Mouse (Mus musculus): ENCODE measurements around the gene S1pr3.

Gene S1pr3

DNA sequence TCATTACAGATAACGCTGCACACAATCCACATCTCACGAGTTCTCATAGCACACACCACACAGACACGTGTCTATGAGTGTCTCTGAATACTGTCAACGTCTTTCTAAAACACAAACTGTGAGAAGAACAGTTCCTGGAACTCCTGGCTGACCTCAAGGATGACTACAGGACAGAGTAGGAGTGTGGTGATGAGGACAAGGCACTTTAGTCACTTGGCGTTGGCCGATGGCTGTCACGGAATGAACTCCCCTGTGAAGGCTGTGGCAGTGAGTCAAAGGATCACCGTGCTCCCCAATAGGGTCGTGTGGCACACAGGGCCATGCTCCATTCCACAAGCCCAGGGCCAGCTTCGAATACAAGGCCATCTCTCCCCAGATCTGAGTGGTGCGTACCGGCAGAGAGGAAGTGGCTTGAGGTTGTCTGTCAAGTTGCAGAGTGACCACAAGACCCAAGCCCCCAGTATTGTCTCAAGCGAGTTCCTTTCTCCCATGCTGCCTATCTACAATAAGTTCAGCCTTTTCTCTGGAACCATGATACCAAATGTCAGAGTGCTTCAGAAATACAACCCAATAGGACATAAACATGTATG lies 2.6 kb upstream of the S1pr3 start:
- DNase-seq (ENCODE audit: low spot score): no peak

DNA sequence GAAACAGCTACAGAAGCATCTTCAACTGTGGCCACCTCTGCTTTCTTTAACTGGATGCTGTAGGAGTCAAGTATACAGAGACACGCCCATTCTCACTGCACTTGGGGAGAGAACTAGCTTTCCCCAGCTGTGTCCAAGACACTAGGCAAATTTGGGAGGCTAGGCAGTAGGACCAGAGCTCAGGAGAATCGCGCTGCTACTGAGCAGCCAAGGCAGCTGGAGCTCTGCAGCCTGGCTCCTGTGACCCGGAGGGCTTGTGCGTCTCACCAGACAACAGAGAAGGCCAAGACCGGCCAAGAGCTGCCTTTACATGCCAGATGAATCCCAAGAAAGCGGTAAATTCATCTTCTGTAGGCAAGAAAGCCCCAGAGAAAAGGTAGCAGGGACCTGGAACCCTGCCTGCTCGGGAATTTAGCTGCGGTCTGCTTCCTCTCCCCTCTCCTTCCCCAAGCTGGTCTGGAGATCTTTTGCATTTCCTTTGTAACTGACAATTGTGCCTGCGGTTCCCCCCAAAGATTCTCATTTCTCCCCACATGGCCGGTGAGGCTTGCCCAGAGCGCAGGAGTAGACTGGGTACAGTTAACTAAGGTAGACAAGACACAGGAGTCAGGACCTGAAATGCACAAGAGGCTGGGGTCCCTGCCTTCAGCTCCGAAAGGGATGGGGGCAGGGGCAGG lies 760 bp upstream of the S1pr3 start:
- DNase-seq (ENCODE audit: low spot score): no peak

DNA sequence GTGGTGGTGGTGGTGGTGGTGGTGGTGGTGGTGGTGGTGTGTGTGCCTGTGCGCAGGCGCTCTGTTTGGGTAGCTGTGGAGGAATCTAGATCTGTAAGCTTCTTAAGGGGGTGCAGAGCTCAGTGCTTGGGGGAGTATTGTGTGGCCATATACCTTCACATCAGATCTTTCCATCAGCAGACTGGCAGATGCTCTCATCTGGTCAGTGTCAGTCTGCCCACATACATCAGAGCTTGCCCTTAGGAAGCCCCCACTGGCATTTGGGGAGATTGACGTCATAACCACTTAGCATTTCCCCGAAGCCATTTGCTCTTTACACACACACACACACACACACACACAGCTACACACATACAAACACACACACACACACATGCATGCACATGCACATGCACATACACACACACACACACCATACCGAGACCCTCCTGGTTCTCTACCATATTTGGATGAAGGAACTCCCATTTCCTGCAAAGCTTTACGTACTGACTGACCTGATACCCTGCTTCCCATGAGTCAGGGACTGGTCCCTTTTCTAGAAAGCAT lies 1.6 kb downstream of the S1pr3 start:
- no peak for DNase-seq (ENCODE audit: low spot score)

DNA sequence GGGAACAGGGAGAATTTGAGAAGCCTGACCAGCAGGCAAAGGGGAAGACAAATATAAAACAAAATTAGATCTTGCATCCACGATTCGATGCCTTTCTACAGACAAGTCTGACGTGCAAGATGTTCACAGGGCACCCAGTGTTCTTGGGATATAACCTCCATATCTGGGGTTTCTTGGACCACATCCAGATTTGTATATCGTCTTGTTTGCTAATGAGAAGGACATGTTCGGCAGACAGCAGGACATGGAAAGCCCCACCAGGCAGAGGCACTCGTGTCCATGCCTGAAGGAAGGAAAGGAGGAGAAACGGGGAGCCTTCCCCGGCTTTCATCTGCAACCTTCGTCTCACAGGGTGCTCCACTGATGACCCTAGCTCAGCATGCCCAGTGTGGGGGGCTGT lies 2.8 kb downstream of the S1pr3 start:
- peak; percentile 42 for DNase-seq (ENCODE audit: low spot score)

DNA sequence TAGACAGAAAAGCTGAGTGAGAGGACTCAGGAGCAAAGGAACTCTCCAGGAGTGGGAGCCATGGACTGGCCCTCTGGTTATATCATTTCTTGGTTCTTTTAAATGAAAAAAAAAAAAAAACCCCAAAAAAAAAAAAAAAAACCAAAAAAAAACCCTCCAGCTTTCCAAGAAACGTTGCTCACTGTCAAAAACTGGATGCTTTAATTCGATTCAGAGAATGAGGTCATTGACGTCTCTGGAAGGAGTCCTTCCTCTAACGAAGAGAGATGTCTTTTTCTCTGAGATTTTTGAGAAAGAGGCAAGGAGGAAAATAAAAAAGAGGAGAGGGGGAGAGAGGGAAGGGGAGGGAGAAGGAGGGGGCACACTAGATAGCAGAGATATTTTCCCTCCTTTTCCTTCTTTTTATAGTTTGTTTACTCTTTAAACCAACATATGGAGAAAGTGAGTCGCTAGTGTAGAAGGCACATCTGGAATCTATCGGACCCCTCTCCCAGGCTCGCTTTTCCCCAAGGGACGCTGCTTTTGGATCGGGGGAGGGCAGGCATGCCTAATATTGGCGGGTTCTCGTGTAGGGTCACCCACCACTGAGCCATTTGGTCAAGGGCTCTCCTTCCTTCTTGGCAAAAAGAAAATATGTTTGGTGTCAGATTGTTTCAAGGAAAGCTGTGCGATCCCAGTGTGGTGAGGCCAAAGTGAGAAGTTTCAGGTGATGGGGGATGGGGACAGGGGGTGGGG lies 3.4 kb downstream of the S1pr3 start:
- DNase-seq (ENCODE audit: low spot score): no peak

DNA sequence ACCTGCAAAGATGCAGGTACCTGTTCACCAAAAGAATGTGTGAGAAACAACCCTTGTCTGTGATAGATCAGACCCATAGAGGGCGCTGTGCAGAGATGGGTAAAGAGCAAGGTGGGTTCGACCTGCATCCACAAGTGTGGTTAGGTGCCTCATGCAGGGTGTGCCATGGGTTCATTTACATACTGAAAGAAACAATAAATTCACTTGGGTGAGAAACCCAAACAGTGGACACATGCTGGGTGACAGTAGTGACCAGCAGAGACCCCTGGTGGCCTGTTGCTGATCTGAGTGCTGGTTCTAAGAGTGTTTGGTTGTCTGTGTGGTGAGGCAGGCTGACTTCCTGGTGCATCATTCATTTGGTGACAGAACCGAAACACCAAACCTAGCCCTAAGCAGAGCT lies 5.0 kb downstream of the S1pr3 start:
- no peak for DNase-seq (ENCODE audit: low spot score)

DNA sequence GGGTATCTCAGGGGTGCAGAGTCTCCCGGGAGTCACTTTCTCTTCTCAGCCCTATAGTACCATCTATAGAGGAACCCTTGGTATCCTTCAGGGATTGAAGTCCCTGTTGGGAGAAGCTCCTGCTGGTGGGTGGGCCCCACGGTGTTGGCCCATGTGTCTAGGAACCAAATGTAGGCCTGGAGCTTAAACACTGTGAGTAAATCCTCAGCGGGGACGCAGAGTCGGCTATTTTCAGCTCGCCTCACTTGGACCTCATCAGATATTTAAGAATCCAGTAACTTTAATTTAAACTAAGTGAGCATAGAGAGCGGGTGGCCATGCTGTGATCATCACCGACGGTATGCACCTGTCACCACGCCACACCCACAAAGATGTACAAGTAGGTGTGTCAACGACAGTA lies 8.3 kb downstream of the S1pr3 start:
- no peak for DNase-seq (ENCODE audit: low spot score)

DNA sequence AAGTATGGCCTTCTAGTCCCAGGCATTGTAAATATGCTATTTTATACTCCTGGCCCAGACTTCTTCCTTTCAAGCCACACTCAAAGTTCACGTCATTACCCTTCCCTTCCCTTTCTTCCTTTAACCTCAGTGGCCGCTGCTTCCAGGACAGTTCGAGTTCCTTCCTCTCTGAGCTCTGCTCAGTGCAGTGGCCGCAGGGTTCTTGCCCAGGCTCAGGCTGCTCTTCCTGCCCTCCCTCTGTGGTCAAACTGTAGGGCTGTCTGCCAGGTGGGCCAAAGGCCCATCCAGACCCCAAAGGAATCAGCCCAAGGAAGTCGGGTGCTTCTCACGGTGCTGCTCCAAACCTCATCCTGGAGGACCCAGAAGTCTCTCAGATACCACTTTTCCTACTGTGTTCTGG lies 9.4 kb downstream of the S1pr3 start:
- DNase-seq (ENCODE audit: low spot score): no peak

DNA sequence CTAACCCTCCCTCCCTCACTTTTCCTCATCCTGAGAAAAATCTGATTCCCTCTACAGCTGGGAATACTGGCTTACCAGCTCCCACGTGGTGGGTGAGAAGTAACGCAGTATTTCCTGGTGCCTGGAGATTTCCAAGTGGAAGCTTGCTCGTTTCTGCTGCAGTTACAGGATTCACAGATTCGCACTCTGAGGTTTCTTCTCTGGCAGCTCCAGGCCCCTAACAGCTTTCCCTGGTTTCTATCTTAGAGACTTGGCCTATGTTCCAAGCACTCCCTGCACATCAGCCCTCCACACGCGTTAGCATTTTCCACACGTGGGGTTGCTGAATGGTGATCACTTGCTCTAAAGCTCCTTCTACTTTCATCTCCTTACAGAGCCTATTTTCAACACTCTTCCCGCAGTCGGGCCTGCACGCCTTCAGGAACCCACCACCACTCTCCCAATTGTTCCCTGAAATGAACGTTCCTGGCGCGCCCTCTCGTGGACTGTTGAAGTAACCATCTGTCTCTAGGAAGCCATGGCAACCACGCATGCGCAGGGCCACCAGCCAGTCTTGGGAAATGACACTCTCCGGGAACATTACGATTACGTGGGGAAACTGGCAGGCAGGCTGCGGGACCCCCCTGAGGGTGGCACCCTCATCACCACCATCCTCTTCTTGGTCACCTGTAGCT lies 10.0 kb downstream of the S1pr3 start:
- peak; percentile 86 for DNase-seq (ENCODE audit: low spot score)

DNA sequence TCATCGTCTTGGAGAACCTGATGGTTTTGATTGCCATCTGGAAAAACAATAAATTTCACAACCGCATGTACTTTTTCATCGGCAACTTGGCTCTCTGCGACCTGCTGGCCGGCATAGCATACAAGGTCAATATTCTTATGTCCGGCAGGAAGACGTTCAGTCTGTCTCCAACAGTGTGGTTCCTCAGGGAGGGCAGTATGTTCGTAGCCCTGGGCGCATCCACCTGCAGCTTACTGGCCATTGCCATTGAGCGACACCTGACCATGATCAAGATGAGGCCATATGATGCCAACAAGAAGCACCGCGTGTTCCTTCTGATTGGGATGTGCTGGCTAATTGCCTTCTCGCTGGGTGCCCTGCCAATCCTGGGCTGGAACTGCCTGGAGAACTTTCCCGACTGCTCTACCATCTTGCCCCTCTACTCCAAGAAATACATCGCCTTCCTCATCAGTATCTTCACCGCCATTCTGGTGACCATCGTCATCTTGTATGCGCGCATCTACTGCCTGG lies 10.6 kb downstream of the S1pr3 start:
- DNase-seq (ENCODE audit: low spot score): no peak

DNA sequence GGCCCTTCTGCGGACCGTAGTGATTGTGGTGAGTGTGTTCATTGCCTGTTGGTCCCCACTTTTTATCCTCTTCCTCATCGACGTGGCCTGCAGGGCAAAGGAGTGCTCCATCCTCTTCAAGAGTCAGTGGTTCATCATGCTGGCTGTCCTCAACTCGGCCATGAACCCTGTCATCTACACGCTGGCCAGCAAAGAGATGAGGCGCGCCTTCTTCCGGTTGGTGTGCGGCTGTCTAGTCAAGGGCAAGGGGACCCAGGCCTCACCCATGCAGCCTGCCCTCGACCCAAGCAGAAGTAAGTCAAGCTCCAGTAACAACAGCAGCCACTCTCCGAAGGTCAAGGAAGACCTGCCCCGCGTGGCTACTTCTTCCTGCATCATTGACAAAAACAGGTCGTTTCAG lies 11.1 kb downstream of the S1pr3 start:
- DNase-seq (ENCODE audit: low spot score): no peak

DNA sequence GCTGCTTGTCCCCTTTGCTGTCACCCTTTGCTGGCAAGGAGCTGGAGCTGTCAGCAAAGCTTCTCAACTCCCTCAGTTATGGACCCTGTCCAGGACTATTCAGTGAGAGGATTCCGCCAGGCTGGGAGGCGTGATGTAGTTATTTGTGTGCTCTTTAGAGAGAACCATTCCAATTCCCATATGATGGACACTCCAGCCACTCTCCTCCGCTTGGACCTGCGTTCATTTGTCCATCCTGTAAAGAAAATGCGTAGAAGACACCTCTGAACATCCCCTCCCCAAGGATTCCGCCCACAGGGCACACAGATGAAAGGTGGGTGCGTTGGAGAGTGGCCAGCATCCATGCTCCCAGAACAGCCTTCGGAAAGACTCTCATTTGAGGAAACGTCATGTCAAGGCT lies 12.4 kb downstream of the S1pr3 start:
- DNase-seq (ENCODE audit: low spot score): no peak

DNA sequence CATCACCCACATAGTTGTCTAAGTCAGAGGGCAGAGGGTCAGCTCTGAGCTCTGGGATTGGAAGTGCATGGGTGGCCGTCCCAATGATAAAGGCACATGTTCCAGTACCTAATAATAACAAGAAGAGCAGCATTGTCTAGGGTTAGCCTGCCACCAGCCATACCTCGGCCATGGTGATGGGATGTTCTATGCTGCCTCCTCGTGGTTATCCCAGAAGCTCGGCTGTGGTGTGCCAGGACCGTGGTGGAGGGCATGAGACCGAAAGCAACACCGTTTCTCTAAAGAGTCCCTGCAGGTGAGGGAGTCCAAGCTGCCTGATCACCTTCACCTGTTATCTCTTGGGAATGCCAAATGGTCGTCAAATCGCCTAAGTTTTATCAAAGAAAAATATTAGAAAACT lies 15.2 kb downstream of the S1pr3 start:
- DNase-seq (ENCODE audit: low spot score): no peak

DNA sequence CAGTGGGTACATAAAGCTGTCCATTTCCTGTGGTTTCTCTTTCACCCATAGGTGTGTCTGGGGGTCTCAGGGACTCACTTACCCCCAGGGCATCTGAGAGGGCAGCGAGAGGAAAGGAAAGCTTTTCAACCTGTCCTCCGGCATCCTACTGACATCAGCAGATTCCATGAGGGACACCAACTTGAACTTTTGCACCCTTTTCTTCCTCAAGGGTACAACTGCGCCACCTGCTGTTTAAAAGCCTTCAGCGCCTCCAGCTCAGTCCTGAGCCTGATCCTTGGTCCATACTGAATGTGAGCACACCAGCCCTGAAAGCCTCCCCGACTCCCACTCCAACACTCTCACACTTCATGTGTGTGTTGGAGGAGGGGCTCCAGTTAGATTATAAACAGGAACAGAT lies 16.2 kb downstream of the S1pr3 start:
- DNase-seq (ENCODE audit: low spot score): peak; percentile 33

DNA sequence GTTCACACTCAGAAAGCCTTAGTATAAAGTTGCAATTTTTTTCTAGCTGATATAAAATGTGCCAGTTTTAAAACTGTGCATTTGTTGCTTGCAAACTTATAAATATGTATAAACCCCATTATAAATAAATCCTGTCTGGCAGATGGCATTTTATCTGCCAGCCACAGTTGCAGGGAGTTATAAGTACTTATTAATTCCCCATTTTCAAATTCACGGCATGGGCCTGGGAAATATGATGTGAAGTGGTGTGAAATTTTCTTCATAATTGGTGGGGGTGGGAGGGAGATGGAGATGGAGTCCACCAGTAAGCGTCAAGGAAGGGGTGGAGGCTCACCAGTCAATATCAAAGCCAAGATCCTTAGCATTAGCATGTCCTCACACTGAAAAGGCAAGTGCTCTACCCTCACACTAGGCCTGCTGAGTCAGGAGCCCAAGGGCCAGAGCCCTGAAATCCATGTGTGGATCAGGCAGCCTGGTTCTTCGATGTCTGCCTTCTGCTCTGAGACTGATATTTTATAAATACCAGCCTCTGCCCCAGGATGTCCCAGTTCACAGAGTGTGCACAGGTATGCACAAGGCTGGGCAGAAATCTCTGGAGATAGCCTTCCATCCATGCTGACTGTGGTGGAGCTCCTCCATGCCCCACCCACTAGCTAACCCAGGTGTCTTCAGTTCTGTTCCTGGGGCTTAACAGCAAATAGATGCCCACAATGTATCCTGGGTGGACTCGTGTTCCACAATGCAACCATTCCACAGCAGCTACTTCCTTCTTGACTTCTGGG lies 17.4 kb downstream of the S1pr3 start:
- DNase-seq (ENCODE audit: low spot score): no peak

DNA sequence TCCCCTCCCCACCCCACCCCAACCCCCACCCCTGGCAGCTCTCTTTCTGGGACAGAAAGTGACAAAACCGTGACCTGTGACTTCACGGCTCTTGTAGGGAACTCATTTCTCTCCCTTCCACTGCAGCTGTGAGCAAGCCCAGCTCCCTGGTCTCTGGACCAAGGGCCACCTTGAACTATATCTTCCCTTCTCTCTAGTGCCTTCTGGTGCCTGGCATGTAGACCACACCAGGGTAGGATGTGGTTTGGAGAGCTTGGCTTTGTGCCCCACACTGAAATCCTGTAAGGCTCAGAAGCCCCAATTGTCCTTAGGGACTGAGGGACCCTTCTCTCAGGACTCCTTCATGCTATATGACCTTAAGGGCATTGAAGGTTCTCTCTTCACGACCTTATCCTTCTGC lies 24.9 kb downstream of the S1pr3 start:
- no peak for DNase-seq (ENCODE audit: low spot score)

DNA sequence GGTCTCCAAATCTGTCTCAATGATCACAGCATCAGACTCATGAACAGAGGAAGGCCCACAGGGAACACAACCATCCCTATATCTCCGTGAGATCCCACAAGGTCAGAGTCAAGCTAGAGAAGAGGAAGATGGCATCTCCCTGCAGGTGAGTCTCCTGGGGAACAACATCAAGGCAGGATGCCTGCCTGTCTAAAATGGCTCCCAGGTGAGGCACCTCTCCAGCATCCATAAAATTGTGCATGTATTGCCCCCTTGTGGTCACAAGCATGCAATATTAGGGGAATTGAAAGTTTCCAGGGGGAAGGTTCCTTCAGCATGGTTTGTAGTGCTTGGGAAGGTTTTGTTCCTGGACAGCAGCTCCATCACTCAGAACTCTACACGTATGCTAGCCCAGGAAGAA lies 26.0 kb downstream of the S1pr3 start:
- no peak for DNase-seq (ENCODE audit: low spot score)

DNA sequence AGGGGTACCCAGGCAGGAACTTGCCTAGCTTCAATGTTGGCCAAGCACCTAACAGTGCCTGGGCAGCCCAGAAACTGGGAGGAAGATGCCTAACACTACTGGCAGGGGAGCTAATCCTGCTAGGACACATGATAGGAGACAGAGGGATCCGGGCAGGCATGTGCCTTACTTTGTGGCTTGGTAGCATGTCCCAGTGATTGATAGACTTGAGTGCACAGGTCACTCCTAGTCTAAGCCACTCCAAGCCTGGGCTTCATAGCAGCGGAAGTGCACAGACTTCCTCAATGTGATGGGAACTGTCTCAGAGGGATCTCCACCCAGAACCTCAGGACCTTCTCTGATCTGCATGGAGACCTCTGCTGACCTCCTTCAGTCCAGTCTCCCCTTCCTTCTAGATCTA lies 26.7 kb downstream of the S1pr3 start:
- DNase-seq (ENCODE audit: low spot score): no peak

DNA sequence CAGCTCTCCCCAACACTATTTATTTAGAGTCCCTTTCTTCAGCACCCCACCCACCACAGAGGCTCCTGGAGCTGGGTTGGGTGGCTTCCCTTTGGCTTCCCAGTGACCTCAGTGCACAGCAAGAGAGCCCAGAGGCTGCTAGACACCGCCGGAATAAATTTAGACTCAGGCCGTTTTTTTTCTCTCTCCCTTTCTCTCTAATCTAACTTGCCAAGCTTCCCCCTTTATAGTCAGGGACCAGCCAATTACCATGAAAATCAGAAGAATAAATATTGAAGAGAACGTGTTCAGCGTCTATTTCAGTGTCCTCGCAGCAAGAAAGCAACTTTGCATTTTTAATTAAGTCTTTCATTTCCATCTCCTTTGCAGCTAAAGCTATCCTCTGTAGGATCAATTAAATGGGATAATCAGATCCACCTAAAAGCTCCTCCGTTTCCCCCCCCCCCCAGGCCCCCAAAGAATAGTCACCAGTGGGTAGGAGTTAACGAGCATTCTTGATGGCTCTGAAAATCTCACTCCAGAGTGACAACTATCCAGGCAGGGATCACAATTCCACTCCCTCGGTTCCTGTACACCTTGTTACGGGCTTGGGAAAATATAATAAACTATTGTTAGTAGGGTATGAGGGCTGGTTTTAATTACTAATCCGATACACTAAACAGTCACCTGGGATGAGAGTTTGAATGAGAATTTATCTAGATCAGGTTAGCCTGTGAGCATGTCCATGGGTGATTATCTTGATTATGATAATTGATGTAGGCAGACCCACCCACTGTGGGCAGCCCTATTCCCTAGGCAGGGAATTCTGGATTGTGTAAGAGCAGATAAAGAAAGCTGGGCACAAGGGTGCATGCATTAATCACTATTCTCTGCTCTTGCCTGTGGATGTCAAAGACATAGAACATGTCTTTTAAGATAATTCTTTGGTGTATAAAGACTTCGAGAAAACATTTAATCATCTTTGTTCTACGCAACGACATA lies 29.0 kb downstream of the S1pr3 start:
- DNase-seq (ENCODE audit: low spot score): no peak

DNA sequence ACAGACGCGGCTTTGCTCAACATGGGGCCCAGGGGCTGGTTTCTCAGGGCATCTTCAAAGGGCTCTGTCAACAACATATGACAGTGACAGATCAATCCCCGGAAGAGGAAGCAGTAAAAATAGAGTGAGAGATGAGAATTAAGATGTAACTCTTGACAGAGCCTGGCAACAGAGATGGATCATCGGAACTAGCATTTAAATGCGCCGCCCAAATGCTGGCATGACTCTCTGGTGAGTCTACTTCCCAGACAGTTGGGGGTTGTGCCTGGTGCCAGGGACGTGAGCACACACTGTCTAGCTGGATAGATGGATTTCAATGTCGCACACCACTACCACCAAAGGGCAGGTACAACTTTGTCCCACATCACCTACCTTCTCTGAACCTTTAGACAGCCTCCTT lies 34.5 kb downstream of the S1pr3 start:
- DNase-seq (ENCODE audit: low spot score): no peak

DNA sequence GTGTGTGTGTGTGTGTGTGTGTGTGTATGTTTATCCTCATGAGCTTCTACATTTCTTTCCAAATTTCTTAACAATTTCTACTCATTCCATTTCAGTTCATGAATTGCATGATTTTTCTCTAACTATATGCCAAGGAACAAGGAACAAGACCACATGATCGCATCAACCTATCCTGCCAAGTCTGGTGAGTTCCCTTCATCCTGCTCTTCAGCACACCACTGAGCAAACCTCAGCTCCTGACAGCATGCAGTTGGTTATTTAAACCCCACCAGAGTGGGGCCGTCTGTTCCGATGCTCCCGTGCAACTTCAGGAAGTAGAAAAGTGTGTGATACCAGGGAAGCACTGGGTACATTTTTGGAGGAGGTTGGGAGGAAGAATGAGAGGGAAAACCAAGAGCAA lies 38.1 kb downstream of the S1pr3 start:
- DNase-seq (ENCODE audit: low spot score): no peak
